Mouse (Mus musculus) MEL (cell line): ENCODE results near the gene Sept9.

Experiments used
- EP300 ChIP-seq, 2 experiments: IDR thresholded peaks; 2 replicates each; pipeline ENCODE4 v1.6.1; 2011; ENCODE audit warnings: improper control_type of control experiment in 2 of 2, low read length in 2 of 2, low read depth in 1 of 2, mild to moderate bottlenecking in 1 of 2
- POLR2A ChIP-seq, 2 experiments: IDR thresholded peaks; 2 replicates each; pipeline ENCODE4 v1.6.1; 2011 to 2012; ENCODE audit warnings: low read length in 2 of 2, mild to moderate bottlenecking in 2 of 2, control low read depth in 1 of 2, improper control_type of control experiment in 1 of 2, low read depth in 1 of 2, moderate library complexity in 1 of 2; ENCODE audit not compliant: control insufficient read depth in 1 of 2, insufficient read depth in 1 of 2, poor library complexity in 1 of 2
- RCOR1 ChIP-seq: IDR thresholded peaks from 2 replicates; pipeline ENCODE4 v1.6.1; 2012; ENCODE audit warnings: low read depth, mild to moderate bottlenecking, inconsistent platforms, low read length, improper control_type of control experiment

DNA sequence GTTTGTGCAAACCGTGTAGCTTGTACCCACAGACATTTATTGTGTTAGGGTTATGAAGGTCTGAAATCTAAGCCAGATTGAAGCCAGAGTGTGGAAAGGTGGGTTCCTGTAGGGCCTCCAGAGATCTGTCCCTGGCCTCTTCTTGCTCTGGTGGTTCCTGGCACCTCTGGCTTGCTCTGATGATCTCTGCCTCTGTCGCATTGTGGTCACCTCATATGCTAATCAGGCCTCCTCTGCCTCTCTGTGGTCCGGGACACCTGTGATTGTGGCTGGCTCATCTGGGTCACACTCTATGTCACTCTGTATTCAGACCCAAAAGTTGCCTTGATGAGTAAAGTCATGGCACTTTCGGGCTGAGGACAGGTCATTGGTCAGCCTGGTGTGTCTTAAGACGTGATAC is 128.2 kb downstream of the Sept9 start:
- TF ChIP-seq RCOR1, result no peak
- no peak for TF ChIP-seq POLR2A (IDR thresholded peaks at IDR 0.05; ENCODE audit: control insufficient read depth in 1 of 2, insufficient read depth in 1 of 2, low read depth in 1 of 2, low read length in 2 of 2, poor library complexity in 1 of 2)
- TF ChIP-seq EP300 (IDR thresholded peaks at IDR 0.05; ENCODE audit: low read depth in 1 of 2, low read length in 2 of 2), result no peak
